In genomic region chr5:151054100-151054742, GRCm38 (mm10) we compare ENCODE assay signal across 10 mouse cellular contexts.
DNase-seq lines count a peak whose midpoint lies in the region; ATAC-seq and TF ChIP-seq lines count a peak whose summit lies in the region.
"Had no signal": no experiment of that assay in that cellular context is flagged by ENCODE, and none has a peak within 500 bp of the region (broad histone marks: within the 10 kb centered on the region; RNA-seq: fewer than 3 reads in every experiment).

No protein-coding gene starts in this region.

- H3K27me3 ChIP-seq in hindbrain, embryonic 13.5 days: no peaks in the 10 kb centered on the region
- H3K27me3 ChIP-seq in hindbrain, postnatal 0 days (ENCODE audit: insufficient read depth, low read length): no peaks in the 10 kb centered on the region
- H3K27me3 ChIP-seq in Patski: no peaks in the 10 kb centered on the region
- H3K27me3 ChIP-seq in embryonic facial prominence, embryonic 14.5 days (replicated peaks; ENCODE audit: control insufficient read depth, insufficient read depth, low read length): no peaks in the 10 kb centered on the region
- no peaks in the 10 kb centered on the region for H3K27me3 ChIP-seq in limb, embryonic 14.5 days (ENCODE audit: control insufficient read depth, insufficient read depth, low read length)

- 0 out of 2 replicates have a peak overlapping the region, but pooled peaks have one; percentile 78 for H3K27ac ChIP-seq in hindbrain, embryonic 13.5 days
- H3K27ac ChIP-seq in hindbrain, postnatal 0 days: no peak overlapping the region
- peak overlapping the region; percentile 63; the same call in 1 of the 2 replicates for H3K27ac ChIP-seq in embryonic facial prominence, embryonic 14.5 days (replicated peaks; ENCODE audit: low read depth, low read length)
- H3K27ac ChIP-seq in limb, embryonic 14.5 days (replicated peaks; ENCODE audit: low read depth, low read length): no peak overlapping the region

- H3K4me1 ChIP-seq in hindbrain, embryonic 13.5 days (replicated peaks): peaks cover 24% of the 10 kb centered on the region
- no peaks in the 10 kb centered on the region for H3K4me1 ChIP-seq in hindbrain, postnatal 0 days (ENCODE audit: insufficient read depth, low read length)
- H3K4me1 ChIP-seq in embryonic facial prominence, embryonic 14.5 days (ENCODE audit: control insufficient read depth, insufficient read depth, low read length): peaks cover 14% of the 10 kb centered on the region
- H3K4me1 ChIP-seq in limb, embryonic 14.5 days (ENCODE audit: control insufficient read depth, insufficient read depth, low read length): peaks cover 12% of the 10 kb centered on the region

- no peak for ATAC-seq in hindbrain, embryonic 13.5 days (ENCODE audit: low FRiP score)
- no peak for ATAC-seq in hindbrain, postnatal 0 days
- ATAC-seq in Patski: peak; percentile 85
- peak; percentile 82 for ATAC-seq in embryonic facial prominence, embryonic 14.5 days (ENCODE audit: low read depth)
- peak; percentile 67; the same call in 1 of the 2 replicates for ATAC-seq in limb, embryonic 14.5 days (ENCODE audit: low FRiP score, low read depth)
- no peak for ATAC-seq in cerebellum, adult (ENCODE audit: insufficient number of reproducible peaks, low FRiP score, low TSS enrichment)
- no peak for ATAC-seq in granulocyte monocyte progenitor cell, adult 5-6 weeks (replicated peaks; ENCODE audit: poor library complexity, severe bottlenecking)

- no peak for TF ChIP-seq POLR2A in limb, embryonic 14.5 days (IDR thresholded peaks at IDR 0.05; ENCODE audit: borderline replicate concordance, extremely low read depth, insufficient read depth, insufficient read length)

- in situ Hi-C loops in Patski (cut with MboI; ENCODE audit: low pct_unique_long_range_greater_than_20kb): no loop called here

- no peaks in the 10 kb centered on the region for H3K9me3 ChIP-seq in hindbrain, embryonic 13.5 days
- H3K9me3 ChIP-seq in hindbrain, postnatal 0 days (ENCODE audit: low read length): no peaks in the 10 kb centered on the region
- no peaks in the 10 kb centered on the region for H3K9me3 ChIP-seq in embryonic facial prominence, embryonic 14.5 days (ENCODE audit: control insufficient read depth, low read length)
- H3K9me3 ChIP-seq in limb, embryonic 14.5 days (ENCODE audit: control insufficient read depth, low read length): no peaks in the 10 kb centered on the region

- H3K4me3 ChIP-seq in hindbrain, embryonic 13.5 days: no peak overlapping the region
- H3K4me3 ChIP-seq in hindbrain, postnatal 0 days (ENCODE audit: low read length): no peak overlapping the region
- H3K4me3 ChIP-seq in embryonic facial prominence, embryonic 14.5 days (ENCODE audit: low read depth, low read length): no peak overlapping the region
- no peak overlapping the region for H3K4me3 ChIP-seq in limb, embryonic 14.5 days (replicated peaks; ENCODE audit: low read length)

- TF ChIP-seq CTCF in hindbrain, postnatal 0 days (IDR thresholded peaks at IDR 0.05; ENCODE audit: low read depth): no peak
- TF ChIP-seq CTCF in Patski (IDR thresholded peaks at IDR 0.05): no peak

- WGBS in hindbrain, embryonic 13.5 days: 37% methylated on average over 7 of the region's 7 CpGs
- 40% methylated on average over 7 of the region's 7 CpGs for WGBS in hindbrain, postnatal 0 days
- WGBS in embryonic facial prominence, embryonic 14.5 days: 17% methylated on average over 7 of the region's 7 CpGs
- 41% methylated on average over 7 of the region's 7 CpGs for WGBS in limb, embryonic 14.5 days

- peaks cover 12% of the 10 kb centered on the region; the same call in 1 of the 2 replicates for H3K36me3 ChIP-seq in hindbrain, embryonic 13.5 days
- no peaks in the 10 kb centered on the region; the same call in 1 of the 2 replicates for H3K36me3 ChIP-seq in hindbrain, postnatal 0 days (ENCODE audit: insufficient read depth, low read length)
- peaks cover 15% of the 10 kb centered on the region; the same call in 1 of the 2 replicates for H3K36me3 ChIP-seq in embryonic facial prominence, embryonic 14.5 days (ENCODE audit: control insufficient read depth, insufficient read depth, low read length)
- peaks cover 16% of the 10 kb centered on the region for H3K36me3 ChIP-seq in limb, embryonic 14.5 days (ENCODE audit: control insufficient read depth, insufficient read depth, low read length)

- POLR2A ChIA-PET in Patski (lab: Charles Lee): interaction anchor here (1.1 kb wide), 1 partner anchor 193 kb away, joined by 4 read pairs; no protein-coding TSS in a partner anchor

- H3K9ac ChIP-seq in hindbrain, embryonic 13.5 days: no peak overlapping the region
- H3K9ac ChIP-seq in hindbrain, postnatal 0 days (replicated peaks; ENCODE audit: low read length): no peak overlapping the region
- H3K9ac ChIP-seq in embryonic facial prominence, embryonic 14.5 days (ENCODE audit: low read depth, low read length): no peak overlapping the region
- H3K9ac ChIP-seq in limb, embryonic 14.5 days (ENCODE audit: low read depth, low read length, severe bottlenecking): no peak overlapping the region

- CTCF ChIA-PET in Patski (lab: Charles Lee): interaction anchor here (0.7 to 2.5 kb wide), 12 partner anchors 8 to 314 kb away, joined by 3 to 12 read pairs (median 4); no protein-coding TSS in a partner anchor

- no peak overlapping the region for H3K4me2 ChIP-seq in hindbrain, embryonic 13.5 days
- H3K4me2 ChIP-seq in hindbrain, postnatal 0 days (ENCODE audit: low read depth, low read length): no peak overlapping the region
- no peak overlapping the region for H3K4me2 ChIP-seq in embryonic facial prominence, embryonic 14.5 days (ENCODE audit: low read depth, low read length)
- no peak overlapping the region for H3K4me2 ChIP-seq in limb, embryonic 14.5 days (replicated peaks; ENCODE audit: low read depth, low read length, severe bottlenecking)

- DNase-seq in hindbrain, postnatal 0 days (ENCODE audit: low spot score): no peak
- peak; percentile 69 for DNase-seq in Patski (ENCODE audit: low read depth, low spot score)
- DNase-seq in embryonic facial prominence, embryonic 14.5 days (ENCODE audit: low spot score): peak; percentile 71
- DNase-seq in limb, embryonic 14.5 days (ENCODE audit: low spot score): no peak
- DNase-seq in testis, postnatal 10 days (ENCODE audit: low spot score): no peak
- DNase-seq: liver; thymus, postnatal 14 days had no signal

Comparison
In these comparisons a context has a peak if more than half of its experiments do, and no peak if none do; other contexts are left out.
1. H3K27ac ChIP-seq: peak in hindbrain, embryonic 13.5 days (single experiment) and embryonic facial prominence, embryonic 14.5 days (single experiment); none in hindbrain, postnatal 0 days (single experiment) and limb, embryonic 14.5 days (single experiment).
2. ATAC-seq: peak in Patski (single experiment), embryonic facial prominence, embryonic 14.5 days (single experiment) and limb, embryonic 14.5 days (single experiment); none in hindbrain, embryonic 13.5 days (single experiment), hindbrain, postnatal 0 days (single experiment), cerebellum, adult (single experiment) and granulocyte monocyte progenitor cell, adult 5-6 weeks (single experiment).
3. DNase-seq: peak in Patski (single experiment) and embryonic facial prominence, embryonic 14.5 days (single experiment); none in hindbrain, postnatal 0 days (single experiment), limb, embryonic 14.5 days (single experiment) and testis, postnatal 10 days (single experiment).